Mouse (Mus musculus) intestine, postnatal 0 days (tissue): ENCODE data around the gene Atf6b. TPM values are rescaled to one million over a fixed set of nuclear protein-coding genes. Genes with fewer than 3 reads are reported as not detected.

ENCODE experiments used
- ATAC-seq: fragments of 200-750 bp; cut with Nextera tagmentation; 2 replicates; pipeline ENCODE4 v1.8.0; 2017; ENCODE audit warnings: mild to moderate bottlenecking, moderate TSS enrichment, moderate library complexity
- H3K27ac ChIP-seq: fragments of 300-500 bp; sonication (generic); 2 replicates; pipeline ENCODE4 v1.5.1; 2014; ENCODE audit warnings: mild to moderate bottlenecking, low read depth, low read length, moderate library complexity
- H3K27me3 ChIP-seq: fragments of 300-500 bp; sonication (generic); replicated peaks from 2 replicates; pipeline ENCODE4 v1.6.1; 2014; ENCODE audit warnings: low read length, mixed read lengths; ENCODE audit not compliant: control insufficient read depth, insufficient read depth
- H3K36me3 ChIP-seq: fragments of 300-500 bp; sonication (generic); 2 replicates; pipeline ENCODE4 v1.6.1; 2014; ENCODE audit warnings: mild to moderate bottlenecking, moderate library complexity; ENCODE audit not compliant: control insufficient read depth, insufficient read depth
- H3K4me1 ChIP-seq: fragments of 300-500 bp; sonication (generic); replicated peaks from 2 replicates; pipeline ENCODE4 v1.6.1; 2014; ENCODE audit warnings: antibody characterized with exemption, low read length, mixed read lengths; ENCODE audit not compliant: control insufficient read depth, insufficient read depth
- H3K4me2 ChIP-seq: fragments of 300-500 bp; sonication (generic); replicated peaks from 2 replicates; pipeline ENCODE4 v1.6.1; 2014; ENCODE audit warnings: low read depth, mild to moderate bottlenecking, moderate library complexity
- H3K4me3 ChIP-seq: fragments of 300-500 bp; sonication (generic); 2 replicates; pipeline ENCODE4 v1.5.1; 2014; ENCODE audit warnings: low read depth, low read length
- H3K9ac ChIP-seq: fragments of 300-500 bp; sonication (generic); 2 replicates; pipeline ENCODE4 v1.6.1; 2014; ENCODE audit warnings: mild to moderate bottlenecking, low read depth, low read length
- H3K9me3 ChIP-seq: fragments of 300-500 bp; sonication (generic); 2 replicates; pipeline ENCODE4 v1.6.1; 2016; ENCODE audit warnings: mixed run types; ENCODE audit not compliant: control insufficient read depth
- CTCF ChIP-seq: sonication (generic); IDR thresholded peaks from 2 replicates; pipeline ENCODE4 v1.5.1; 2016; ENCODE audit warnings: low read depth, mild to moderate bottlenecking, control low read depth, antibody characterized with exemption, moderate library complexity
- WGBS: fragments of 180-500 bp; shearing (Covaris S2); extraction: QIAGEN DNeasy Blood & Tissue Kit; methylation state at CpG from one replicate; pipeline ENCODE4 v1.1.7; 2014; 5-methylcytosine and 5-hydroxymethylcytosine counted together
- polyA plus RNA-seq: library from polyadenylated mRNA; unstranded; fragments of >200 nt; fragmentation: Nextera tagmentation; extraction: Ambion mirVana; gene quantifications from 2 replicates; pipeline ENCODE4 v1.2.1, GENCODE M21; 2015

The Atf6b gene
- polyA plus RNA-seq, 1 experiment from 2014 or later = 22.9 TPM

- ATAC-seq = no peak
- Histone ChIP-seq H3K27ac (no peak overlapping the region), H3K9ac (no peak overlapping the region), H3K27me3 (no peaks in the 10 kb centered on the region; the same call in 1 of the 2 replicates), H3K9me3 (no peaks in the 10 kb centered on the region), H3K36me3 (no peaks in the 10 kb centered on the region), H3K4me3 (no peak overlapping the region), H3K4me1 (0 out of 2 replicates have a peak, but pooled peaks cover 2% of the 10 kb centered on the region), H3K4me2 (no peak overlapping the region)
- WGBS = 60% methylated on average over 3 of the region's 3 CpGs
- TF ChIP-seq CTCF = no peak
Observed at GRCm38 (mm10) chr17:34637459-34637858, 9.5 kb upstream of the Atf6b start.

DNA sequence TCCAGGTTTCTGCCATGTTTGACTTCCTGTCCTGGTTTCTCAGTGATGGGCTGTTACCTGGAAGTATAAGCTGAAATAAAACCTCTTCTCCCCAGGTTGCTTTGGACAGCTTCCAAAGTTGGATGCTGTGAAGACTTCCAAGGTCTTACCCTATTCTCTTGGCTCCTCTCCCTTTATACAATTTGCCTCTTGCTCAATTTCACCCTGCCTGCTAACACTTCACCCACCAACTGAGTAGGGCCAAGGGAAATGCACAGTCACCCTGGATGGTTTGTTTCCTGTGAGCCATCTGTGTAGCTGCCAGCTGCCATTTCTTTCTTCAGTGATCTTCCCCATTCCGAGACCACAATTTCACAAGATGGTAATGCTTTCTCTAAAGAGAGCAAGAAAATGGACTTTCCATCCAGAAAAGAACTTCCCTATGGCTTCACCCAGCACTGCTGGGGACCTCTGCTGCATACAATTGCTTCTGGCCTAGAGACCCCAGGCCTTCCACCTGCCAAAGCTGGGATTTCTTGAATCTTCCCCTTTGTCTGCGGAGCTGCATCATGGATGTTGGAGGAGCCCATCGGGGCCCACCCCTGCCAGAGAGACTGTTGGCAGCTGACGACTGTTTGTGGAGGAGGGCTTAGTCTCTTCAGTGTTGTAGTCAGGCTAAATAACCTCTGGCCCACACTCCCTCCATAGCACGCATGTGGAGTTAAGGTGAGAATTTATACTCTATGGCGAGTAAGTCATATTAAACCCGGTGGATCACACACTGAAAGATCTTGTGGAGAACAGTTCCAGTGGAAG, 7.3 kb upstream of the Atf6b start:
- H3K4me1 ChIP-seq = 0 out of 2 replicates have a peak, but pooled peaks cover 2% of the 10 kb centered on the region
- TF ChIP-seq CTCF = no peak
- no peaks in the 10 kb centered on the region for H3K9me3 ChIP-seq
- H3K4me2 ChIP-seq = no peak overlapping the region
- no peak overlapping the region for H3K4me3 ChIP-seq
- H3K27me3 ChIP-seq = no peaks in the 10 kb centered on the region; the same call in 1 of the 2 replicates
- WGBS = 82% methylated on average over 7 of the region's 7 CpGs
- H3K36me3 ChIP-seq = no peaks in the 10 kb centered on the region
- ATAC-seq = no peak
- no peak overlapping the region for H3K27ac ChIP-seq
- H3K9ac ChIP-seq = no peak overlapping the region

- no peaks in the 10 kb centered on the region for H3K27me3 ChIP-seq
- H3K4me3 ChIP-seq = no peak overlapping the region
- H3K36me3 ChIP-seq = no peaks in the 10 kb centered on the region
- H3K4me1 ChIP-seq = 0 out of 2 replicates have a peak, but pooled peaks cover 7% of the 10 kb centered on the region
- H3K9ac ChIP-seq = no peak overlapping the region
- H3K27ac ChIP-seq = peak overlapping the region; percentile 35; the same call in 1 of the 2 replicates
- WGBS = 23% methylated on average over 11 of the region's 11 CpGs
- peak; percentile 50 for TF ChIP-seq CTCF
- H3K4me2 ChIP-seq = no peak overlapping the region
- no peak for ATAC-seq
- no peaks in the 10 kb centered on the region for H3K9me3 ChIP-seq
Observed at GRCm38 (mm10) chr17:34640778-34641601, 6.0 kb upstream of the Atf6b start.

DNA sequence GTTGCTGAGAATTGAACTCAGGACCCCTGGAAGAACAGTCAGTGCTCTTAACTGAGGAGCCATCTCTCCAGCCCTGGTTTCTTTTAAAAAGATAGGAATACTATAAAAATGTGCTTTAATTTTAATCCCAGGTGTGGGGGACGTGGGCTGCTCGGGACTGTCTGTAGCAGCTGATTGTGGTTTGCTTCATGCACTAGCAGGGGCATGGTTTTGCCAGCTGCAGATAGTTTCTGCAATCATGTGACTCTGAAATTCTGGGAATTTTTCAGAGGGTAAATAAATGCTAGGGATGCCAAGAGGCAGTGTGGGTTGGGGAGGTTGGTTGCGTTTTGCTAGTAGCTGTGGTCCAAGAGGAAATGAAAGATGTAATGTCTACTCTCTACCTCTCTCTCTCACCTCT, 5.0 kb upstream of the Atf6b start:
- no peak for TF ChIP-seq CTCF

DNA sequence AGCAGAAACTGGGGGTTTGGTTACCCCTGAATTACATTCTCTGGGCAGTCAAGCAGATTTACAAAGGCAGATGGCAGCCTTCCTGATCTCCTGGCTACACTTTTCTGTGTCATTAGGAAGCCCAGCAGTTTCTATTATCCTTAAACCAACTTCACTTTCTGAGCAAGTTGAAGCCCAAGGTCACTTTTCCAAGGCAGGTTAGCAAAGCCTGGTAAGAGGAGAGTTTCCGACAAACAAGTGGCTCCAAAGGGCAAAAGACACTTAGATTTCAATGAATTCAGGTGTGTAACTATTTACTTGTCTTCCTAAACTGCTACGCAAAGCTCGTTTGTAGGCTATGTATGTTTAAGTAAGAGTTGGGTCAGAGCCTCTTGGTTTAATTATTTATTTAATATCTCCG, 3.6 kb upstream of the Atf6b start:
- 82% methylated on average over 4 of the region's 4 CpGs for WGBS
- no peaks in the 10 kb centered on the region for H3K27me3 ChIP-seq
- 0 out of 2 replicates have a peak, but pooled peaks cover 7% of the 10 kb centered on the region for H3K4me1 ChIP-seq
- H3K4me2 ChIP-seq = no peak overlapping the region
- no peaks in the 10 kb centered on the region; the same call in 1 of the 2 replicates for H3K36me3 ChIP-seq
- H3K27ac ChIP-seq = no peak overlapping the region
- no peak for TF ChIP-seq CTCF
- H3K9ac ChIP-seq = no peak overlapping the region
- no peak for ATAC-seq
- H3K4me3 ChIP-seq = no peak overlapping the region
- no peaks in the 10 kb centered on the region for H3K9me3 ChIP-seq

More for the DNA sequence above, 5.0 kb upstream of the Atf6b start:
- Histone ChIP-seq H3K4me3 (no peak overlapping the region), H3K4me2 (no peak overlapping the region), H3K9ac (no peak overlapping the region), H3K4me1 (0 out of 2 replicates have a peak, but pooled peaks cover 7% of the 10 kb centered on the region), H3K27ac (no peak overlapping the region), H3K27me3 (no peaks in the 10 kb centered on the region), H3K9me3 (no peaks in the 10 kb centered on the region), H3K36me3 (no peaks in the 10 kb centered on the region)
- no peak for ATAC-seq
- 72% methylated on average over 3 of the region's 3 CpGs for WGBS

GRCm38 (mm10) chr17:34643944-34644343, 3.0 kb upstream of the Atf6b start:
- no peak for ATAC-seq
- 77% methylated on average over 10 of the region's 10 CpGs for WGBS
- H3K4me1 ChIP-seq = 0 out of 2 replicates have a peak, but pooled peaks cover 7% of the 10 kb centered on the region
- H3K9me3 ChIP-seq = no peaks in the 10 kb centered on the region
- no peak overlapping the region for H3K9ac ChIP-seq
- H3K4me2 ChIP-seq = no peak overlapping the region
- H3K27me3 ChIP-seq = no peaks in the 10 kb centered on the region
- no peak overlapping the region for H3K4me3 ChIP-seq
- H3K36me3 ChIP-seq = no peaks in the 10 kb centered on the region; the same call in 1 of the 2 replicates
- TF ChIP-seq CTCF = no peak
- H3K27ac ChIP-seq = no peak overlapping the region
